Mouse (Mus musculus) erythroblast, embryonic 14.5 days (primary cell): ENCODE measurements around the gene Phtf2.

Experiments used
- GATA1 ChIP-seq: IDR thresholded peaks from 2 replicates; pipeline ENCODE4 v1.6.1; 2012; ENCODE audit warnings: low read length, inconsistent platforms, mixed read lengths
- TAL1 ChIP-seq: IDR thresholded peaks from 3 replicates; pipeline ENCODE4 v1.6.1; 2012; ENCODE audit warnings: low read length, inconsistent platforms, mixed read lengths

- no peak for TF ChIP-seq TAL1
- no peak for TF ChIP-seq GATA1
Observed at GRCm38 (mm10) chr5:20748142-20748541, 133.8 kb downstream of the Phtf2 start.
